Mouse (Mus musculus) megakaryocyte, embryonic 14.5 days (primary cell): Measurements from ENCODE around the gene Tmem181a. TPM values are rescaled to one million over a fixed set of nuclear protein-coding genes. Genes with fewer than 3 reads are reported as not detected.
"Not testable (repeated sequence)": the region's sequence is repeated elsewhere in the genome, so short reads cannot be mapped to it uniquely, and the experiment has no call there.

Experiments
- H3K27me3 ChIP-seq: replicated peaks from 2 replicates; pipeline ENCODE3; 2012; ENCODE audit warnings: inconsistent platforms
- H3K36me3 ChIP-seq: replicated peaks from 2 replicates; pipeline ENCODE3; 2012; ENCODE audit warnings: low read length, inconsistent platforms, mixed read lengths
- H3K4me1 ChIP-seq: 2 replicates; pipeline ENCODE4 v1.6.1; 2012; ENCODE audit warnings: inconsistent platforms
- H3K4me3 ChIP-seq: replicated peaks from 2 replicates; pipeline ENCODE3; 2012; ENCODE audit warnings: moderate library complexity, mild to moderate bottlenecking, inconsistent platforms
- H3K9me3 ChIP-seq: 2 replicates; pipeline ENCODE4 v1.6.1; 2012; ENCODE audit warnings: inconsistent platforms
- FLI1 ChIP-seq: IDR thresholded peaks from 2 replicates; pipeline ENCODE4 v1.6.1; 2012; ENCODE audit warnings: low read length, inconsistent platforms, mixed read lengths
- GATA1 ChIP-seq: IDR thresholded peaks from 3 replicates; pipeline ENCODE4 v1.6.1; 2012; ENCODE audit warnings: mixed read lengths, low read length, inconsistent platforms, borderline replicate concordance
- polyA plus RNA-seq: library from polyadenylated mRNA; stranded (reverse); fragments of >175 nt; gene quantifications from 2 replicates; pipeline ENCODE4 v1.2.3, GENCODE M21; 2012; ENCODE audit warnings: low replicate concordance; ENCODE audit not compliant: insufficient read depth

The Tmem181a gene
- 3.6 TPM in 1 of 2 replicates, not detected in the other for polyA plus RNA-seq

GRCm38 (mm10) chr17:6256400-6257069 is at the start of gene Tmem181a:
Tmem181a (plus strand) TSS chr17:6256860.
- H3K27me3 ChIP-seq, H3K4me1 ChIP-seq, H3K9me3 ChIP-seq, H3K36me3 ChIP-seq, H3K4me3 ChIP-seq: not testable (repeated sequence)

DNA sequence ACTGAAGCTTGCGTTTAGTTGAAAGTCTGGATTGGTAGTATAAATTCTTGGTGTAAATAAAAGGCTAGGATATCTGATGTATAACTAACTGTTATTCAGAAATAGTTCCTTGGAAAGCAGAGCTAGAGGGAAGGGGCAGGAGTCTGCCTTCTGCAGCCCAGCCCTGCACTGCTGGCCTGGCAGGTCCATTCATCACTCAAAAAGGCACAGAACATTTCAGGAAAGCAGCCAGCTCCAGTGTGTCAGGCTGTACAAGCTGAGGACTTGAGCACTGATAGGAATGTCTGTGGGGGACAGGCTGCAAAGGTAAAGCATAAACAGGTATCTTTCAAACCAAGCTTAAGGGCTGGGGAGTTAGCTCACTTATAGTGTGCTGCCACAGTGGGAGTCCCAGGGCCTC is 44.9 kb upstream of the Tmem181a start:
- H3K36me3 ChIP-seq: no peaks in the 10 kb centered on the region
- 0 out of 2 replicates have a peak, but pooled peaks cover 4% of the 10 kb centered on the region for H3K4me1 ChIP-seq
- H3K4me3 ChIP-seq: no peak overlapping the region
- no peaks in the 10 kb centered on the region for H3K9me3 ChIP-seq
- TF ChIP-seq GATA1 (no peak), FLI1 (no peak)
- peaks cover 14% of the 10 kb centered on the region for H3K27me3 ChIP-seq

DNA sequence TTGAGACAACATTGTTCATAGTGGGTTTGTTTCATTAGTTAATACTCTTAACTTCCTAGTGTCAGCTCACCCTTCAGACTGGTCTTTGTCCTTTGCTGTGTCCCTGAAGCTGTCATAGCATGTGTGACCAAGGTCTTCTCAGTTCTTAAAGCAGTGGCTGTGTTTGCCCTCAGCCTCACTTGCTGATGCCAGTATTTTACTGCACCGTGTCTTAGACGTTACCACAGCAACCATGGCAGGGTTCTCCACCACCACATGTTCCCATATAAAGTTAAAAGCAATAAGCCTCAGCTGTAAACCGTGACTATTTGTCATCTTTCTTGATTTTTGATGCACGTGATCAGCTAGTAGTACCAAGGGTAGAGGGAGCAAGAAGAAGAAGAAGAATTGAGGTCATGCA is 41.0 kb upstream of the Tmem181a start:
- H3K4me3 ChIP-seq: no peak overlapping the region
- H3K27me3 ChIP-seq: peaks cover 7% of the 10 kb centered on the region
- H3K36me3 ChIP-seq: no peaks in the 10 kb centered on the region
- no peaks in the 10 kb centered on the region for H3K9me3 ChIP-seq
- 0 out of 2 replicates have a peak, but pooled peaks cover 4% of the 10 kb centered on the region for H3K4me1 ChIP-seq
- no peak for TF ChIP-seq GATA1
- no peak for TF ChIP-seq FLI1

DNA sequence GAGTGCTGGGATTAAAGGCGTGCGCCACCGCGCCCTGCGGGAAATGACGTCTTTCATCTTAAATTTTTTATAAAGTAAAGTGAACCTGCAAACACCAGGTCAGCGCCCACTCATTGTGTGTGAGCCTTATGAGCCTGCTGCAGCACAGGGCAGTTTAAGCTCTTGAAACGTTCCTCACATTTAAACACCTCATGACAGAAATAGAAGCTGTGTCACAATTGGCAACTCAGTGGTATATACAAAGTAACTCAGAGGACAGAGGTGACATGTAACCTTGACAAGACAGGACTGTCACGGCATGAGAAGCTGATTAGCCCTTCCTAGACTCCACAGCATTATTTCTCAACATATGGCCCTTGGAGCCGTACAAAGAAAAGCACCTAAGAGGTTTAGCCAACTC is 40.1 kb upstream of the Tmem181a start:
- no peaks in the 10 kb centered on the region for H3K9me3 ChIP-seq
- H3K36me3 ChIP-seq: no peaks in the 10 kb centered on the region
- H3K27me3 ChIP-seq: peaks cover 5% of the 10 kb centered on the region
- H3K4me1 ChIP-seq: 0 out of 2 replicates have a peak, but pooled peaks cover 4% of the 10 kb centered on the region
- H3K4me3 ChIP-seq: no peak overlapping the region
- TF ChIP-seq GATA1 (no peak), FLI1 (no peak)

GRCm38 (mm10) chr17:6232633-6233032 is 24.0 kb upstream of the Tmem181a start:
- not testable (repeated sequence) for H3K4me1 ChIP-seq, H3K9me3 ChIP-seq, H3K4me3 ChIP-seq, H3K27me3 ChIP-seq, H3K36me3 ChIP-seq

GRCm38 (mm10) chr17:6251298-6251697 is 5.4 kb upstream of the Tmem181a start:
- not testable (repeated sequence) for H3K36me3 ChIP-seq, H3K27me3 ChIP-seq, H3K4me1 ChIP-seq, H3K9me3 ChIP-seq, H3K4me3 ChIP-seq

DNA sequence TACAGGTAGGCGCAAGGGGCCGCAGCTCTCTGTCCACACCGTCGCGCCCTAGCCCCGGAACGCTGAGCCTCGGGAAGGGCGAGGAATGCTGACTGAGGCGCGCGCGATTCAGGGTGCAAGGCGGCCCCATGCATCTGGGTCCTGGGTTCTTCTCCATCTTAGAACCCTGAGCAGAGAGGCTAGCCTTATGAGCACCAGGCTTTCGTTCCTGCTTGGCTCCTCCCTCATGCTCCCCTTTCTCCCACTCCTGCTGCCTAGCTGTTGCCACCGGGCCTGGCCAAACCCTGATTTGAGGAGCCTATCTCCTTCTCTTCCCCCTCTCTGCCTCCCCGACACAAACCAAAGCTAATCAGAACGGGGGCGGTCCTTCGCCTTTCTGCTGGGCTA is 403 bp downstream of the Tmem181a start:
- not testable (repeated sequence) for H3K36me3 ChIP-seq, H3K4me3 ChIP-seq, H3K9me3 ChIP-seq, H3K27me3 ChIP-seq, H3K4me1 ChIP-seq

GRCm38 (mm10) chr17:6269876-6270831 is 13.5 kb downstream of the Tmem181a start:
- not testable (repeated sequence) for H3K27me3 ChIP-seq, H3K4me3 ChIP-seq, H3K9me3 ChIP-seq, H3K36me3 ChIP-seq, H3K4me1 ChIP-seq

GRCm38 (mm10) chr17:6270840-6271239 is 14.2 kb downstream of the Tmem181a start:
- not testable (repeated sequence) for H3K27me3 ChIP-seq, H3K36me3 ChIP-seq, H3K4me1 ChIP-seq, H3K9me3 ChIP-seq
- peak overlapping the region; percentile 70 for H3K4me3 ChIP-seq

GRCm38 (mm10) chr17:6271970-6272369 is 15.3 kb downstream of the Tmem181a start:
- H3K27me3 ChIP-seq, H3K36me3 ChIP-seq, H3K4me3 ChIP-seq, H3K4me1 ChIP-seq, H3K9me3 ChIP-seq: not testable (repeated sequence)

DNA sequence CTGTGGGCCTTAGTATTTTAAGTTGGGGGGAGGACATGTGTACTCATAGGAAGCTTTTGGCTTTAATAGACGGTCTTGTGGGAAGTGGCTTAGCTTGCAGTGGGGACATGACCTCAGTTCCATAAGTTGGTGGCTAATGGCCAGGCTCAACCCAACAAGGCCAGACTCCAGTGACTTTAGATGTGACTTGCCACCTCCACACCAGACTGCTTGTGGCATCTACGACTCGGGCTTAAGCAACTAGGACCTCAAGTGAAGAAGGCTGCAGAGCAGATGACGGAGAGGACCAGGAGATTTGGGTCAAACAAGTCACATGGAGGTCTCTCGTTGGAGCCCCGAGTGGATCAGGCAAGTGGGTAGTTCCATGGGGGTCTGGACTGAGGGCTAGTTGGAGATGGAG is 18.0 kb downstream of the Tmem181a start:
- not testable (repeated sequence) for H3K4me1 ChIP-seq, H3K27me3 ChIP-seq, H3K4me3 ChIP-seq, H3K9me3 ChIP-seq, H3K36me3 ChIP-seq

DNA sequence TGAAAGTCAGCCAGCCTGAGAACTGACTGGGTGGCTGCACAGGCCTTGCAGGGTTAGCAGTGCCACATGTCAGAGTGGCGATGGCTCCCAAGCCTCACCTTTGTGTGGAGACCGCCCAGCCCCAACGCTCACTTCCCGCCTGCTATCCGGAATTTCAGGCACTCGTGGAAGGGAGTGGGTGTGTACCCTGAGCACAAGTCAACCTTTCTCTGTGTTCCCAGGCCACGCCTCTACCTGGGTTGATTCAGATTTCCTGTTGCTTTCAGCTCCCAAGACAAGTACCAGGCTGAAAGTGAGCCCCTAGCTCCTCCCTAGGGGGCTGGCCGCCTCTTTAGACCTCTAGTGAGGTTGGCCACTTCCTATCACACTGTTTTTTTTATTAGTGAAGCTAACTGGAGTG is 22.5 kb downstream of the Tmem181a start:
- not testable (repeated sequence) for H3K36me3 ChIP-seq, H3K4me1 ChIP-seq, H3K4me3 ChIP-seq, H3K9me3 ChIP-seq, H3K27me3 ChIP-seq

DNA sequence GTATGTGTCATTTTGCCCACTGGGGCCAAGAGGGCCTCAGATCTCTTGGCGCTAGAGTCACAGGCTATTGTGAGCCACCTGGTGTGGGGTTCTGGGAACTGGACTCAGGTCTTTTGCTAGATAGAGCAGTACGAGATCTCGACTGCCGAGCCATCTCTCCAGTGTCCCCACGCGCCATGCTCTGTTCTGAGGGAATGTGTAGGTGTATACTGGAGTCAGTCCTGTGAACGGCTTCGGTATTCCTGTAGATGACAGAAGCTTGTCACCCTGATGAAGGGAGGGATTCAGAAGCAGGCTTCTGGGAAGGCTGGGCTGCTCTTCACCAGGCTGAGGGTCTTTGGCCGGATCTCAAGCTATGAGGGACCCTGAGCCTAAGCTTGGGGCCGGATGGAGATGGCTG is 23.1 kb downstream of the Tmem181a start:
- not testable (repeated sequence) for H3K27me3 ChIP-seq, H3K9me3 ChIP-seq, H3K4me1 ChIP-seq, H3K4me3 ChIP-seq, H3K36me3 ChIP-seq

DNA sequence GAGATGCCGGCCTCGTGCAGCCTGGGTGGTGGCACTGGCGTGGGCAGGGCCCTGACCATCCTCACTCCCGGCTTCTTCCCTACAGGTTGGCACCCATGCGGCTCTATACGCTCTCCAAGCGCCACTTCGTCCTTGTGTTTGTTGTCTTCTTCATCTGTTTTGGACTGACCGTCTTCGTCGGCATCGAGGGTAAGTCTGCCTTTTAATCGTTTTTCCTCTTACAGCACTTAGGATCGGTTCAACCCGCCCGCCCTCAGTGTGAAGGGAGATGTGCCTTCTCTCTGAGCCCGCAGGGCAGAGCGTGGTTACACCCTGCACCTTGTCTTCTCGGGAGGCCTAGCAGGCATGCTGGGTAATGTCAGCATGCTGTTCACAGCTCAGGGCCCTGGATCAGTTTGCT is 23.9 kb downstream of the Tmem181a start:
- not testable (repeated sequence) for H3K36me3 ChIP-seq, H3K4me3 ChIP-seq, H3K9me3 ChIP-seq

GRCm38 (mm10) chr17:6283137-6283536 is 26.5 kb downstream of the Tmem181a start:
- not testable (repeated sequence) for H3K27me3 ChIP-seq, H3K4me3 ChIP-seq, H3K36me3 ChIP-seq, H3K9me3 ChIP-seq, H3K4me1 ChIP-seq

More for the DNA sequence above, 23.9 kb downstream of the Tmem181a start:
- H3K4me1 ChIP-seq, H3K27me3 ChIP-seq: not testable (repeated sequence)
